Mouse (Mus musculus): ENCODE data around the gene Ctns.

Ctns gene

GRCm38 (mm10) chr11:73144261-73144681 lies 54.6 kb downstream of the Ctns start:
- no peak for DNase-seq (ENCODE audit: low spot score)

GRCm38 (mm10) chr11:73137591-73138501 lies 61.0 kb downstream of the Ctns start, which contains the start of gene Haspin:
TSS of gene Haspin (minus strand) at chr11:73138294.
- DNase-seq (ENCODE audit: low spot score) = peak; percentile 61

GRCm38 (mm10) chr11:73137116-73137515 lies 61.7 kb downstream of the Ctns start:
- no peak for DNase-seq (ENCODE audit: low spot score)

GRCm38 (mm10) chr11:73136587-73136986 lies 62.3 kb downstream of the Ctns start:
- DNase-seq (ENCODE audit: low spot score) = no peak

- DNase-seq (ENCODE audit: low spot score) = no peak
Measured at GRCm38 (mm10) chr11:73134222-73134621, 64.6 kb downstream of the Ctns start.
